Mouse (Mus musculus): ENCODE measurements around the gene 1700001P01Rik.
"Not testable (repeated sequence)": the region's sequence is repeated elsewhere in the genome, so short reads cannot be mapped to it uniquely, and the experiment has no call there.

The 1700001P01Rik gene

DNA sequence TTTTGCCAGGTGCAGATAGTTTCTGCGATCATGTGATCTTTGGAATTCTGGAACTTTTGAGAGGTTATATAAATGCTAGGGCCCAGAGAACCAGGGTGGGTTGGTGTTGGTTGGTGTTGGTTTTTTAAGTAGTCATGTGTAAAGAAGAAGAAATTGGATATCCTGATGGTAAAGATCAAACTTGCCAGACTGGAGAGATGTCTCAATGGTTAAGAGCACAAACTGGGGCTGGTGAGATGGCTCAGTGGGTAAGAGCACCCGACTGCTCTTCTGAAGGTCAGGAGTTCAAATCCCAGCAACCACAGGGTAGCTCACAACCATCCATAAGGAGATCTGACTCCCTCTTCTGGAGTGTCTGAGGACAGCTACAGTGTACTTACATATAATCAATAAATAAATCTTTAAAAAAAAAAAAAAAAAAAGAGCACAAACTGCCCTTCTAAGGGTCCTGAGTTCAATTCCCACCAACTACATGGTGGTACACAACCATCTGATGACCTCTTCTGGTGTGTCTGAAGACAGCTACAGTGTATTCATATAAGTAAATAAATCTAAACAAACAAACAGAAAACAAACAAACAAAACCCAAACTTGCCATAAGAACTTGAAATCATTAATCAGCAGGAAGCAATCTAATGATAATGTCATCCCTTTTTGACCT lies 15.2 kb upstream of the 1700001P01Rik start:
- DNase-seq = not testable (repeated sequence)

DNA sequence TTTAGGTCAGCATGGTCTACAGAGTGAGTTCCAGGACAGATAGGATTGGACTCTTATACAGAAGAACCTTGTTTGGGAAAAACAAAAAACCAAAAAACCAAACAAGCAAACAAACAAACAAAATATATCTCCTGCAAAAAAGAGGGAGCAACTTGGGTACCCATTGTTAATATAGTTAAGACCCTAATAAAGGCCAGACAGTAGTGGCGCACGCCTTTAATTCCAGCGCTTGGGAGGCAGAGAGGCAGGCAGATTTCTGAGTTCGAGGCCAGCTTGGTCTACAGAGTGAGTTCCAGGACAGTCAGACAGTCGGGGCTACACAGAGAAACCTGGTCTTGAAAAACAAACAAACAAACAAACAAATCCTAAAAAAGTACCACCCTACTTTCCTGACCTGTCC lies 14.0 kb upstream of the 1700001P01Rik start:
- no peak for DNase-seq

DNA sequence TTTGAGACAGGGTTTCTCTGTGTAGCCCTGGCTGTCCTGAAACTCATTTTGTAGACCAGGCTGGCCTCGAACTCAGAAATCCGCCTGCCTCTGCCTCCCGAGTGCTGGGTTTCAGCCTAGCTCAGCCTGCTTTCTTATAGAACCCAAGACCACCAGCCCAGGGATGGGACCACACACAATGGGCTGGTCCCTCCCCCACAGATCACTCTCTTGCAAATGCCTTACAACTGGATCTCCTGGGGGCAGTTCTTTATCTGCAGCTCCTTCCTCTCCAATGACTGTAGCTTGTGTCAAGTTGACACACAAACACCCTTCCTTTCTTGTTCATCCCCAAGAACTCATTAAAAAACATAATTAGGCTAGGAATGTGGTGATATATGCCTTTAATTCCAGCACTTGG lies 12.2 kb upstream of the 1700001P01Rik start:
- DNase-seq = no peak

DNA sequence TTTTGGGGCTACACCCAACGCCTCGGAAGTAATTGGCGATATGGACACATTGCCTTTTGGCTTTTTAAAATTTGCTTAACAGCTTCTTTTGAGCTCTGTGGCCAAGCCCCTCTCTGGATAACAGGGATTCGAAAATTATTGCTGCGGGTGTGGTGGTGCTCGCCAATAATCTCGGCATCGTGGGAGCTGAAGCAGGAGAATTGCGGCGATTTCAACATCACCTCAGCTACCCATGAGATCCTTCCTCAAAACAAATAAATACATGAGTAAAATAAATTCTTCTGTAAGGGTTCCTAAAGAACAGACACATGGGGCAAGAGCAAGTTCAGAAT lies 6.8 kb upstream of the 1700001P01Rik start:
- DNase-seq = no peak

DNA sequence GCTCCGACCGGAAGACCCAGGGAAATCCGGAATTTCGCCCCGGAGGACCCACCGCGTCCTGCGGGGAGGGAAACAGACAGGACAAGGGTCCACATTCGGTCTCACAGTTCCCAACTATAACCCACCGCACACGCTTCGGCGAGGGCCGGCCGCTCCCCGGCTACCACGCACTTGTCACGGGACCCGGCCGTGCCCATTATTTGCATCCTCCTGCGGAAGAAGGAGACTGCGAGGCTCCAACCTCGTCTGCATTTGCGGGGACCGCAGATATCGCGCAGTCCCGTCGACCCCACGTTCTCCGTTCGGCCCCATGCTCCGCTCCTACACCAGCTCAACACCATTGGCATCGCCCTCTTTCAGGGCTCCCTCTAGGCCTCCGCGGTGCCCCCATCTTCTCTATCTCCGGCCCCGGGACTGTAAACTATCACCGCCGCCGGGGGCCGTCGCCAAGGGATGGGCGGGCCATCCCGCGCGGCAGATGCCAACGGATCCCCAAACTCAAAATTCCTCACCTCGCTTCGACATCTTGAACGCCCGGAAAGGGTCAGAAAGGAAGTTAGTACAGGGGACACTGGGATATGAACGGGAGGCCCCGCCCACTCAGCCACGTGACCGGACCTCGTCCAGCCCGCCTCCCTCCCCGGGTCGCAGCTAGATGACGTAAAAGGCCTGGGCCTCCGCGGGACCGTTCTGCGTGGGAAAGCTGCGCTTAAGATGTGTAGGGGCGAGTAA lies 6.3 kb upstream of the 1700001P01Rik start, which contains the start of gene Rpl23:
TSS of gene Rpl23 (minus strand) at position 606 of the 732 bp plus-strand sequence.
- DNase-seq = peak; percentile 100

DNA sequence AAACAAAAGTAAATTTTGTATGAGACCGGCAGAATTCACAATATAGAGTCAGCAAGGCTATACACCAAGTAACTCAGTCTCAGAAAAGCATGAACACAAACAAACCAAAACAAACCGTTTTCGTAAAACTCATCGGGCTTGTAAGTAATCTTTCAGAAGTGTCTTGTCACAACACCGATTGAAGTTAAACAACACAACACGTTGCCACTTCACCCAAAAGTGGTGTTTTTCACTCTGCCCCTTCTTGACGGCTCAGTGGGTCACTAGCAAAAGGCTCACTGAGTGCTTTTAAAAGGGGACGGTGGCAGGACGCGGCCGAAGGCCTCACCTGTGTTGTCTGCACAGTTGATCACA lies 5.7 kb upstream of the 1700001P01Rik start:
- DNase-seq = no peak

DNA sequence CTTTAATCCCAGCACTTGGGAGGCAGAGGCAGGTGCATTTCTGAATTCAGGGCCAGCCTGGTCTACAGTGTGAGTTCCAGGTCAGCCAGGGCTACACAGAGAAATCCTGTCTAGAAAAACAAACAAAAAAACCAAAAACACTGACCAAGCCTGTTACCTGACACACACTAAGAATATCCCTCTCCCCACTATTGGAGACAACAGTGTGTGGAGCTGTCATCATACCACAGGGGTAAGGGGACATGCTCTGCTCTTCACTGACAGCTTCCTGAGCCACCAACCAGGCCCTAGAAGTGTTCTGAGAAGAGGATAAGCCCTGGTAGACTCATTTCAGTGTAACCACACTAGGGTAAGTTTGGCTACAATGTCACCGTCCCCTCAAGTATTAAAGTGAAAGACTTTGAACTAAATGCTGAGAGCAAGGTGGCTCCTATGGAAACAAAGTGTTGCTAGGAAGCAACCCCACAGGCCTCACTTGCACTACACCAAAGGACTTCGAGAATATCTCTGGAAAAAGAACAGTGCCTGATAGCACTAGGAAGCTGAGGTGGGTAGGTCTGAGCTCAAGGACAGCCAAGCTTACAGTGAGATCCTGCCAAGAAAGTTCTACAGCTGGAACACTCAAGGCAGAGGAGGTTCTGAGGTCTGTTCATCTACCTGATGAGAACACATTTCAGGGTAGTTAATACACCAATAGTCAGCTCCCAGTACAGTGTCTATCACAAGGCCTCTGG lies 4.4 kb upstream of the 1700001P01Rik start:
- no peak for DNase-seq

DNA sequence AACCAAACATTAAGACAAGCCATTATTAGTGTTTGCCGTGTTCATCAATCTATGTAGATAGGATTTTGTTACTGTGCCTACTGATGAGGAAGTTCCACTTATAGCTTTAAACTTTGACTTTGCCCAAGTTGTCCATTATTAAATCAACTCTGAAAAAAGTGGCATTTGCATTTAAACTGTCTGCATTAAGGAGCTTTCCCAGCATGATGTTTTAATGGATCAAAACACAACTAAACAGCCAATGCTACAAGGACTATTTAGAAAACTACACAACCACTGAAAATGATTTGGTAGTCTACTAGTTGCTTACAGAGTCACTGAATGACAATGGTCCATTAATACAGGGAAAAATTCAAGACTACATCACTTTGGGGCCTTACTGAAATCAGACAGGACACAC lies 3.2 kb upstream of the 1700001P01Rik start:
- DNase-seq = no peak

DNA sequence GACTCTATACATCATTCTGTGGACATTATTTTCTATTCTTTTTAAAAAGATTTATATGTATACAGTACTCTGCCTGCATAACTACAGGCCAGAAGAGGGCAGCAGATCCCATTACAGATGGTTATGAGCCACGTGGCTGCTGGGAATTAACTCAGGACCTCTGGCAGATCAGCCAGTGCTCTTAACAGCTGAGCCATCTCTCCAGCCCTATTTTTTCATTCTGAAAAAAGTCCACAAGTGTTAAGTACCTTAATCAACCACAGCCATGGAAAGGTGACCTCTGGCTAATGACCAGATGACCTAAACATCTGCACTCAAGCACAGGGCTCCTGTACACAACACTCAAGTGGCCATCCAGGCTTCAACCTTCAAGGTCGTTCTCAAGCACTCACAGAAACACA lies 1.4 kb upstream of the 1700001P01Rik start:
- DNase-seq = no peak

DNA sequence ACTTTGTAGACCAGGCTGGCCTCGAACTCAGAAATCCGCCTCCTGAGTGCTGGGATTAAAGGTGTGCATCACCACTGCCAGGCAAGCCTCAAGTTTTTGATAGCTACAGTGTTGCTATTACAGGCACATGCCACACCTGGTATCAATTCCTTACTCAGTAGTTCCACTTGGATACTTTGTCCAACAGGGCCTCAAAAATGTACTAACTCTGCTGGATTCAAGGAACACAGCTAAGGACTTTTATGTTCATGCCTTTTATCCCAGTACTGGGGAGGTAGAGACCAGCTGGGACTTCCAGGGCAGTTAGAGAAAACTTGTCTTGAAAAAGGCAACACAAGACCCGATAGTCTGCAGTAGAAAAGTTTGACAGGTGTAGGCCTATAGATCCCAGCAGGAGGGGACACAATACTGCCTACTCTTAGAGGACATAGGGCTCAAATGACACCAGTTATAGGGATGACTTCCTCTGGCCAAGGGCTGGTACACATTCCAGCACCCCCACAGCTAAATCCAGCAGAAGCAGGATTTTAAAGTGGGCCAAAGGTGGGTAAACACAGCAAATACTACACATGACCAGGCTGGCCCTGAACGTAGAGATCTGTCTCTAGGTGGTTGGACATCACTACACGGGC lies 895 bp upstream of the 1700001P01Rik start:
- no peak for DNase-seq

DNA sequence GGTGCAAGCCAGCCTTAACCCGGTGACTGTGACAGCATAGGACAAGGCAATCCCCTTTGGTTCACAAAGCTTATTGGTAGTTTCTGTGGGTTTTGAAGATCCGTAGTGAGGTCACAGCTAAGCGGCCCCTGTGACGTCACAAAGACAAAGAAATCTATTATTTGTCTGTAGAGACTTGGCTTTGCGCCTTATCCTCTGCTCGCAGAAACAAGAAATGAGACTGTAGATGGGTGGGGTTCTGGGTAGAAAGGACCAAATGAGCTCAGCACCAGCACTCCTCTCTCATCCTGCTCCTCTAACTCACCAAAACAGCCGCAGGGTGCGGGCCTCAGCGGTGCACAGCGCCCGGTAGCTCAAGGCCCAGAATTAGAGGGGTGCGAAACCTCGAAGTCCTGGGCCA lies 532 bp downstream of the 1700001P01Rik start:
- no peak for DNase-seq

DNA sequence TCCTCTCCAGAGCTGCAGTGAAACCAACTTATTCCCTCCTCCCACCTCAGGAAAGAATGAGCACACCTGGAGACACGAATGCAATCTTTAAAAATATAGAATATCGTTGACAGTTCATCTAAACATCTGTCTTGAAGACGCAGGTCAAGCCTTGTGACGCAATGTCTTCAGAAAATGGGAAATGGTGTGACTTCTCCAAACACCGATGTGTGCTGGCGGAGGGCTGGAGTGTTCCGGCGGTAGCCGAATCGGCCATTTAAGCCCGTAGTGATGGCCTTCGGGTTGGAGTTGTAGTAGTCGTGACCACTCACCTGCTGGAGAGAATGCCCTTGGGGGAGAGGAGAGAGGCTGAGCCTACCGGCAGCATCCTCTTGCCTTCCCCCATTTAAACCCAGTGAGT lies 4.3 kb downstream of the 1700001P01Rik start:
- DNase-seq = no peak

DNA sequence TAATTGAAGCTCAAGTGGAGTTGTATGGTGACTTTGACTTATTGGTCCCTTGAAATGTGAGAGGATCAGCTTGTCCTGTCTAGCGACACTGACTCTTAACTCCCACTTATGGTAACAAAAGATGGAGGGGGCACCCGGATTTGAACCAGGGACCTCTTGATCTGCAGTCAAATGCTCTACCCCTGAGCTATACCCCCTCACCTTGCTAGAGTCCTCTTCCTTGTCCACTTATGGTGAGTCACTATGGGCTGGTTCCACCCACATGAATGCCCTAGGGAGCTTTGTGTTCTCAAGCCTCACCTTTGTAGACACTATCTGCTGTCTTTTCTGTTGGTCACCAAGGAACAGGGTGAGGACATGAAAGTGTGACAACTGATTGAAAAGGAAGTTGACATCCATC lies 6.0 kb downstream of the 1700001P01Rik start:
- no peak for DNase-seq

DNA sequence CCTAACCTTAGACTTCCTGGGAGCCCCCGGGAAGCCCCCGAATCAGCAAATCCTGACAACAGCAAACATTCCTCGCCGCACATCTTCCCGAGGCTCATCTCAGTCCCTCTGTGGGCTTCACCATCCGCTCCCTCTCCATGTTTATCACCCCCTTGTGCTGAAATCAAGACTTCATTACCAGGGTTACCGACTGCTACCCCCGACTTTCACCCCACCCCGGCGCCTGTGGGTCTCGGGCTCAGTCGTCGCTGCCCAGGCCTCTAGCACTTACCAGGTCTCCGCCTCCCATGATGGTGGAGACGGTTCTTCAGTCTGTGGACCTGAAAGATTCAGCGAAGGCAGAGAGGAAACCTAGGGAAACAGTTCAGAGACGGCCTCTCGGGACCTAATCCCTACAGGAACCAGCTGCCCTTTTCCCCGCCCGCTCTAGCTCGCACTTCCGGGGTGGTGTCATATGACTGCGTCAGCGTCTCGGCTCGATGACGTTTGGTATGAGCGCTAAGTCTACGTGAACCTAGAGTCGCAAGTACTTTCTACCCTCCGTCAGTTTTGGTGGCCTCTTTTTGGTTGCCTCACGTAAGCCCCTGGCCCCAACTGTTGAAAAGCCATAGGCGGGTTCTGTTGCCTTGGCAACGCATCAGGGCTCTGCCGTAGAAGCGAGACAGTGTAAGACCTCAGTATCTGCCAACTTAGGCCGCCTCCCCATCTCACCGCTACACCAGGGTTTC lies 9.4 kb downstream of the 1700001P01Rik start, which contains the start of gene Cwc25:
TSS of gene Cwc25 (minus strand) at position 403 of the 728 bp plus-strand sequence.
- DNase-seq = peak; percentile 96

DNA sequence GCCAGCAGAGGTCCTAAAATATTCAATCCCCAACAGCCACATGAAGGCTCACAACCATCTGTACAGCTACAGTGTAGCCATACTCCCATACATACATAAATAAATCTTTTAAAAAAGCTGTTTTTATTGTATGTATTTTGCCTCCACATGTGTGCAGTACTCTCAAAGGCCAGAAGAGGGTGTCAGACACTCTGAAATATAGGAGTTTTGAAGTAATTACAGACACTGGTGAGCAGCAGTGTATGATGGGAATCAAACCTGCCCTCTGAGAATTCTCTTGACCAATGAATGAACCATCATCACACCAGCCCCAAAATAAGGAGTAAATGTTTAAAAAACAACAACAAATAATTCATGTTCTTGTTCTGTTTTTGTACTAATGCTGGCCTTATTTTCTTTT lies 14.1 kb downstream of the 1700001P01Rik start:
- DNase-seq = no peak

DNA sequence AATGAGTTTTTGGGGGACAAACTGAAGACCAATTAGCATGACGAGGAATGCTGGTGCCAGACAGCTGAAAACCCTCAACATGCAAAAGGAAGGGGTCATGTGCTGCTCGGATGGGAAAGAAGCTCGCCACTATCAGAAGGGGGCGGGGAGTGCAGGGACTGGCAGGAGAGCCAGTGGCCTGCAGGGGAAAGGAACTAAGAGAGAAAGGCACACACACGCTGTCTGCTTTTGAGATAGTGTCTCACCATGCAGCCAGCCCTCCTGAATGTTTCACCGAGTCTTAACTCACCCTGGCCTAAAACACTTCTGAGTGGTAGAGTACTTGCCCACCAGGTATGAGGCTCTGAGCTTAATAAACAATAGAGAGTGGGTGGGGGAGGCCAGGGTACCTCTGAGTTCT lies 16.8 kb downstream of the 1700001P01Rik start:
- no peak for DNase-seq

DNA sequence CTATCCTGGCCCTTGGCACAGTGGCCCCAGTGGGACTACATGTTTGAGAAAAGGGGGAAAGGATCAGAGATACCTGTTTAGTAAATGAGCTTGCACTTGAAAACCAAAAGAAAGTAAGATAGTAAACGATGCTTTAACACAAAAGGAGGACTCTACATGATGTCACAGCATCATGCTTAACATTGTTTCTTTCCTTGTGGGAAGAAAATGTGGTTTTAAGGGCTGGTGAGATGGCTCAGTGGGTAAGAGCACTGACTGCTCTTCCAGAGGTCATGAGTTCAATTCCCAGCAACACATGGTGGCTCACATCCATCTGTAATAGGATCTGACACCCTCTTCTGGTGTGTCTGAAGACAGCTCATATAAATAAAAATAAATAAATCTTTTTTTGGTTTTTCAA lies 17.6 kb downstream of the 1700001P01Rik start:
- DNase-seq = no peak

DNA sequence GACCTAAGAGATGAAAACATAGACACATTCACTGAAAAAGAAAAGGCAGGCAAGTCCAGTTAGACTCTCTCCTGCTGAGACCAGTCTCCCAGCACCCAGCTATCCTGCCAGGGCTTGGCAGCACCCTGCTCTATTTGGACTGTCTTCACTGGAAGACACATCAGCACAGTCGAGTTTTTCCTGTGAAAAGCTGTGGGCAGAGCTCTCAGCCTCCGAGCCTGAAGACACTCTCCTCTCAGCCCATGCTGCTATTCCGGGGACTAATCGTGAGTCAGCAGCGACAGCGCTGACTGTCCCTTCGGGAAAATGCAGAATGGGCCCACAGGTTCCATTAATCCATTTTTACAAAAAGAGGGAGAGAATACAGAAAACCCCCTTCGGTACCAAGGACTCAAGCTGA lies 22.4 kb downstream of the 1700001P01Rik start:
- no peak for DNase-seq

DNA sequence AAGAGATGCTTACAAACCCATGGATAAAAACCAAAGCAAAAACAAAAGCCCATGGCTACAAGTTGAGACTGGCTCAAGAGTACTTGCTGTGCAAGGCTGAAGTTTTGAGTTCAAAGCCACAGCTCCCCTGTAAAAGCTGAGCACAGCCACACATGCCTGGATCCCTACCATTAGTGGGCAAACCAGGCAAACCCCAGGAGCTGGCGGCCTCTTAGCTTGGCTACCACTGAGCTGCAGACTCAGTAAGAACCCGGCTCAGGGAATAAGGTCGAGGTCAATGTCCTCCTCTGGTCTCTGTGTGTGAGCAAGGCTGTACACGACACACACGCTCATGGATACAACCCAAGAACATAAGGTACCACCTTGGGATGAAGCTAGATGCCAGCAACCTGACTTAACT lies 27.2 kb downstream of the 1700001P01Rik start:
- DNase-seq = no peak

DNA sequence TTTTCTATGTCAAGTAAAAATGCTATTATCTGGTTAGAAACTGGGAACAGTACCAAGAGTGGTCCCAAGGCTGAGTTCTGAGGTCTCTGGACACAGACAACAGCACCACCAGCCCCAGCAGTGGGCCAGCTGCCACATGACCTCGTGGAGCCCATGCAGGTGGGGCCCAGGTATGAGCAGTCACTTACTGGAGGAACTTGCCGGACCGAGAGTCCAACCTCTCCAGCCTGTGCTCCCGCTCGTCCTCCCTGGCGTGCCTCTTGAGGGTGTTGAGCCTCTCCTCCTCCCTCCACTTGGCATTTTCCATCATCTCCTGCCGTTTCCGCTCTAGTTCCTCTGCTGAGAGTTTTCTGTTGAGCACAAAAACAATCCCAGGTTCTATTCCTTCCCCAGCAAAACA lies 27.9 kb downstream of the 1700001P01Rik start:
- no peak for DNase-seq

DNA sequence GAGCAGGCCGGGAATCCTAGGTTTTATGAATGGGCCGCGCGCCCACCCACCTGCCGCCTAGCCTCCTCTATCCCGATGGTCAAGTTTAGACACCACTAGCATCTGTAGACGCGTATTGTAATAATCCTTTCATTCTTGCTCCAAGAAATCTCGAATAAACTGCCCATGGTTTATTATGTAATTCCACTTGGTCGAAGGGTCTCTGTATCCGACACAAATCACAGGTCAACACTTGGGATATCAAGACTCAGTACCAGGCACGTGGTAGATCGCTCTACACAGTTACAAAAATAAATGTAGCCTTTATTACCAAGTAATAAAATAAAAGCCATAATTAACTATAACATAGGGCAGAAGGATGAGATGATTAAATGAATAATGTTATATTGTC lies 30.4 kb downstream of the 1700001P01Rik start:
- DNase-seq = no peak

DNA sequence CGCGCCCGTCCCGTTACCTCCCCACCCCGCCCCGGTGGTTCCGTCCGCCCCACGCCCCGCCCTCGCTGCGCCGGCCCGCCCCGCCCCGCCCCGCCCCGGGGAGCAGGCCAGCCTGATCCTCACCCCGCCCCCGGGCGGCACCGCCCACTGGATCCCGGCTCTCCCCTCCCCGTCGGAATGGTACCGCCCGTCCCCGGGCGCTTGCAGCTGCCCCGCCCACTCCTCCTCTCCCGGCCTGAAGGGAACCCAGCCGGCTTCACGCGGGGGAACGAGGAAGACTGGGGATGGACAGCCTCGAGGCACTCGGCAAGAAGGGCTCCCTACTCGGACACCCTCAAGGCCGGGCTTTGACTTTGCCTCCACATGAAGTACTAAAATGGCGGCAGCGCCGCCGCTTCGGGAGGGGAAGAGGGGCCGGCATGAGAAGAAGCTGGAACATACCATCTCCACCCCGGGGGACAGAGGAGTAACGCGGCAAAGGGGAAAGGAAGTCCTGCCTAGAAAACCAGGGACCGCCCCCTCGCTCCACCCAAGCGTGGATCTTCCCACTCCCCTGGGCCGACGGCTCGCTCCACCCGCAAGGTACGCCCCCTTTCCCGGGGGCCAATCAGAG lies 30.9 kb downstream of the 1700001P01Rik start:
- DNase-seq = peak; percentile 100

All from kidney, adult 18-20 months (tissue).